ENCODE assay signal across 24 mouse cellular contexts in genomic region chr11:24269046-24269445, GRCm38 (mm10).
DNase-seq lines count a peak whose midpoint lies in the region; ATAC-seq and TF ChIP-seq lines count a peak whose summit lies in the region.
"Had no signal": no experiment of that assay in that cellular context is flagged by ENCODE, and none has a peak within 500 bp of the region (broad histone marks: within the 10 kb centered on the region; RNA-seq: fewer than 3 reads in every experiment).

No protein-coding gene starts in this region.

- TF ChIP-seq POLR2A in kidney, adult 2 months (IDR thresholded peaks at IDR 0.05; ENCODE audit: low read depth, low read length), result no peak

- H3K4me1 ChIP-seq in kidney, adult 2 months (ENCODE audit: control insufficient read depth, insufficient read depth, low read length), result no peaks in the 10 kb centered on the region
- H3K4me1 ChIP-seq in kidney, embryonic 16.5 days (ENCODE audit: insufficient read depth, low read length), result no peaks in the 10 kb centered on the region
- H3K4me1 ChIP-seq: hindbrain, embryonic 13.5 days had no signal

- H3K4me3 ChIP-seq in kidney, adult 2 months (ENCODE audit: insufficient read depth, low read depth, low read length), result no peak overlapping the region
- H3K4me3 ChIP-seq in kidney, embryonic 16.5 days (ENCODE audit: low read length), result no peak overlapping the region
- H3K4me3 ChIP-seq: hindbrain, embryonic 10.5 days; hindbrain, embryonic 13.5 days had no signal

- ATAC-seq in kidney, embryonic 16.5 days (ENCODE audit: low FRiP score, low TSS enrichment), result peak; percentile 49; the same call in 1 of the 2 replicates
- no peak for ATAC-seq in inflammation-experienced regulatory T-cells, adult 6 months
- ATAC-seq: forebrain, embryonic 14.5 days; forebrain, postnatal 0 days; hindbrain, embryonic 16.5 days; Patski had no signal

- no peaks in the 10 kb centered on the region for H3K27me3 ChIP-seq in kidney, adult 2 months (replicated peaks; ENCODE audit: control insufficient read depth, insufficient read depth, low read length)
- no peaks in the 10 kb centered on the region for H3K27me3 ChIP-seq in kidney, embryonic 16.5 days (ENCODE audit: insufficient read depth, low read length)
- H3K27me3 ChIP-seq: CH12.LX; hindbrain, embryonic 13.5 days had no signal

- no peak overlapping the region for H3K27ac ChIP-seq in kidney, adult 2 months (ENCODE audit: insufficient read depth, low read depth, low read length)
- no peak overlapping the region for H3K27ac ChIP-seq in kidney, embryonic 16.5 days (ENCODE audit: low read length)
- H3K27ac ChIP-seq: hindbrain, embryonic 13.5 days had no signal

- no peaks in the 10 kb centered on the region for H3K9me3 ChIP-seq in kidney, embryonic 16.5 days (ENCODE audit: low read length)
- H3K9me3 ChIP-seq: G1E; hindbrain, embryonic 10.5 days; hindbrain, embryonic 13.5 days had no signal

- no peak overlapping the region for H3K9ac ChIP-seq in kidney, embryonic 16.5 days (replicated peaks; ENCODE audit: low read length)
- H3K9ac ChIP-seq: forebrain, postnatal 0 days; hindbrain, embryonic 13.5 days had no signal

- 60% methylated on average over 2 of the region's 2 CpGs for WGBS in kidney, adult 2 months
- WGBS in kidney, embryonic 16.5 days, result 71% methylated on average over 2 of the region's 2 CpGs

- H3K4me2 ChIP-seq in kidney, embryonic 16.5 days (replicated peaks; ENCODE audit: low read depth, low read length), result no peak overlapping the region
- H3K4me2 ChIP-seq: heart, embryonic 11.5 days; hindbrain, embryonic 13.5 days had no signal

- TF ChIP-seq CTCF in kidney, adult 2 months (conservative IDR thresholded peaks at IDR 0.05; ENCODE audit: insufficient read depth, insufficient read length, low read depth, low read length), result no peak

- no peaks in the 10 kb centered on the region for H3K36me3 ChIP-seq in kidney, adult 2 months (ENCODE audit: control insufficient read depth, insufficient read depth, low read length)
- H3K36me3 ChIP-seq in kidney, embryonic 16.5 days (ENCODE audit: insufficient read depth, low read length), result no peaks in the 10 kb centered on the region
- H3K36me3 ChIP-seq: G1E; hindbrain, embryonic 10.5 days; hindbrain, embryonic 13.5 days had no signal

- peak; percentile 12 for DNase-seq in kidney, adult 2 months
- no peak for DNase-seq in kidney, adult 11 months
- no peak for DNase-seq in kidney, adult 8-10 months
- DNase-seq in kidney, postnatal 36 days, result peak; percentile 8
- no peak for DNase-seq in frontal cortex, postnatal 10 days (ENCODE audit: low spot score in 2 of 2)
- DNase-seq: adrenal gland, postnatal 10 days; adrenal gland, postnatal 36 days; B cell, adult 2 months; cerebellum, adult 18-20 months; cerebellum, adult 9-10 months; cerebellum, postnatal 14 days; forebrain, postnatal 0 days; gastrocnemius, postnatal 25 days; heart, postnatal 36 days had no signal

Comparison
In these comparisons a context has a peak if more than half of its experiments do, and no peak if none do; other contexts are left out.
1. DNase-seq: peak in kidney, adult 2 months (single experiment) and kidney, postnatal 36 days (2 of 2); none in kidney, adult 11 months (single experiment), kidney, adult 8-10 months (0 of 2) and frontal cortex, postnatal 10 days (0 of 2).